Mouse (Mus musculus) fibroblast of lung, adult 2 months (primary cell): ENCODE measurements around the gene Arhgef18.

Experiments
- DNase-seq: peaks from one replicate; pipeline ENCODE4 v3.0.0-alpha.2; 2011; ENCODE audit warnings: low read depth

The Arhgef18 gene

GRCm38 (mm10) chr8:3395246-3395645, 2.4 kb downstream of the Arhgef18 start:
- no peak for DNase-seq

DNA sequence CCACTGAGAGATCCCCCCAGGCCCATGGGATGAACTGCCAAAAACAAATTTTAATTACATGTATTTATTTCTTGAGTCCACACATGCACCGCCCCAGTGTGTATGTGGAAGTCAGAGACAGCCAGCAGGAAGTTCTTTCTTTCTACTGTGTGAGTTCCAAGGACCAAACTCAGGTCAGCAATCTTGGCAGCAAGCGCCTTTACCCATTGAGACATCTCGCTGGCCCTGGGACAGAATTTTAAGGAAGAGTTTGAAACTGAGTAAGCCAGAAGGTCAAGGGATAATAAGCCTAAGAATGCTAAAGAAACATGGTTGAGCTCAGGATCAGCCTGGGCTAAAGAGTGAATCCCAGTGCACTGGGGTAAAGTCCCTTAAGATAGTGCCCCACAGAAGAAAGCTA, 4.8 kb downstream of the Arhgef18 start:
- DNase-seq = no peak

GRCm38 (mm10) chr8:3400509-3400908, 7.7 kb downstream of the Arhgef18 start:
- no peak for DNase-seq

- no peak for DNase-seq
Measured at GRCm38 (mm10) chr8:3407417-3407816, 14.6 kb downstream of the Arhgef18 start.

GRCm38 (mm10) chr8:3411085-3411484, 18.3 kb downstream of the Arhgef18 start:
- no peak for DNase-seq

DNA sequence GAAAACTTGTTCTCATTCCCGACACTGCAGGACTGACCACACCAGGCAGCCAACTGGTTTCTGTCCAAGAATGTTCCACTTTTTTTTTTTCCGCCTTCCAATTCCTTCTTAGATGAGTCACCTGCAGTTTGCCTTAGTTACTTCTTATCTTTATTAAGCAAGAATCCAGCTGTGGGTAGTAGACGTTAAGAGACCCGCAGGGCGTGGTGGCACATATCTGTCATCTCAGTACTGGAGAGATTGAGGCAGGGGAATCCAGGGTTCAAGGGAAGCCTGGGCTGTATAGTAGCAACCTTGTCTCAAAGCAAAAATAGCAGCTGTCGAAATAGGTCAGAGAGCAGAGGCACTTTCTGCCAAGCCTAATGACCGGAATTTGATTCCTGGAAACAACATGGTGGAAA, 19.1 kb downstream of the Arhgef18 start:
- DNase-seq = peak; percentile 87

DNA sequence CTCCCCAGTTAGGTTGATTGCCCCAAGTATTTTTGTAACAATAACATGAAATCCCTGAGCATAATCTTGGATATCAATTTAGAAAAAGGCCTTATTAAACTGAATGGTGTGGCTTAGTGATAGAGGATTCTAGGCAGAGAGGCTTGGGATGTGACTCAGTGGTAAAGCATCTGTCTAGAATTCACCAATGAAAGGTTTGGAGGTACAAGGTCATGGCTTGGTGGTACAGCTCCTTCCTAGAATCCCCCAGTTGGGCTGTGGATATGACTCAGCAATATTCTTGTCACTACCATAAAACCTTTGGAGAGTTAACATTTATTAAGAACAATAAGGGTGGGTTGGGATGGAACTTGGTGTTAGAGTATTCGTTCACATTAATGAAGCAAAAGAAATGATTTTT, 20.0 kb downstream of the Arhgef18 start:
- no peak for DNase-seq

GRCm38 (mm10) chr8:3414639-3415190, 21.9 kb downstream of the Arhgef18 start:
- DNase-seq = no peak

DNA sequence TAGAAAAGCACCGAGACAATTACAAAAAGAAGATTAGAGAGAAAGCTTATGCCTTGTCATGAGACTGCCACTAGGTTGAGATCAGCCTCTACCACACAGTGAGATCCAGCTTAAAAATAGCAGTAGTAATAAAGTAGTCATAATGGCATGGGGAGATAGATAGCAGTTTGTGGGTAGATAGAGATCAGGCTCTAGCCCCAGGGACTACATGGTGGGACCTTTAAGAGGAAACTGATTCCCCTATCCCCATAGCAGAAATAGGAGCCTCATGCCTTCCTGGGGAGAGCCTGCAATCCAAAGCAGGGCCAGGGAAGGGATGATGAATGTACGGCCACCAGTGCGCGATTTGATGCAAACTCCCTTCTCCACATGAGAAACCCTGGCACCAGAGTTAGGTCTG, 22.5 kb downstream of the Arhgef18 start:
- no peak for DNase-seq

- no peak for DNase-seq
Measured at GRCm38 (mm10) chr8:3415661-3416060, 22.9 kb downstream of the Arhgef18 start.

- no peak for DNase-seq
Measured at GRCm38 (mm10) chr8:3416846-3417245, 24.0 kb downstream of the Arhgef18 start.

DNA sequence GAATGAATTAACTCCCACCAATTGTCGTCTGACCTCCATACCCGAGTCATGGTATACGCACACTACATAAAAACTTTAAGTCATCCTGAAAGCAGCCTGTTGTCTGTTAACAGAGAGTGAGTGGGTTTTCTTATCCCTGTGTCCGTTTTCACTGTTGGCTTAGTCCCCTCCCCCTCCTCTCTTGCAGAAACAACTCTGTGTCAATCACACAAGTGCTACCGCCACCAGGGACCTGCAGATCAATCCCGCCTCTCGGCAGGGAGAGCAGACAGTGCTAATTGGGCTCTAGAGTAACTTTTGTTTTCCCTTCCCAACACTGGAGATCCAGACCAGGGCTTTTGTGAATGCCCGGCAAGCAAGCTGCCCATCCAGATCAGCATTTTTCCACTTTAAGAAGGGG, 24.6 kb downstream of the Arhgef18 start:
- no peak for DNase-seq

DNA sequence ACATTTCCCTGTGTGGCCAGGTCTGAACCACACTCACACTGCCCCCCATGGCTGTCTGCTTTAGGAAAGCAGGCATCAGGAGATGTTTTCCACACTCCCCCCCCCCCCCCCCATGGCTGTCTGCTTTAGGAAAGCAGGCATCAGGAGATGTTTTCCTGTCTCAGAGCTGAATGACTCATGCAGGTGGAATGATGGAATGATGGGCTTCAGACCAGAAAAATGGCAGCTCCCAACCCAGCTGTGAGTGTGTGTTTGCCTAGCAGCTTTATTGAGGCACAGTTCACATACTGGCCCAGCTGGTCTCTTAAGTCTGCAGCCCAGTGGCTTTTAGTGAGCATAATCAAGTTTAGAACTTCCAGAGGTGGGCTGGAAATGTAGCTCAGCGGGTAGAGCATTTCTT, 25.3 kb downstream of the Arhgef18 start:
- DNase-seq = peak; percentile 90

DNA sequence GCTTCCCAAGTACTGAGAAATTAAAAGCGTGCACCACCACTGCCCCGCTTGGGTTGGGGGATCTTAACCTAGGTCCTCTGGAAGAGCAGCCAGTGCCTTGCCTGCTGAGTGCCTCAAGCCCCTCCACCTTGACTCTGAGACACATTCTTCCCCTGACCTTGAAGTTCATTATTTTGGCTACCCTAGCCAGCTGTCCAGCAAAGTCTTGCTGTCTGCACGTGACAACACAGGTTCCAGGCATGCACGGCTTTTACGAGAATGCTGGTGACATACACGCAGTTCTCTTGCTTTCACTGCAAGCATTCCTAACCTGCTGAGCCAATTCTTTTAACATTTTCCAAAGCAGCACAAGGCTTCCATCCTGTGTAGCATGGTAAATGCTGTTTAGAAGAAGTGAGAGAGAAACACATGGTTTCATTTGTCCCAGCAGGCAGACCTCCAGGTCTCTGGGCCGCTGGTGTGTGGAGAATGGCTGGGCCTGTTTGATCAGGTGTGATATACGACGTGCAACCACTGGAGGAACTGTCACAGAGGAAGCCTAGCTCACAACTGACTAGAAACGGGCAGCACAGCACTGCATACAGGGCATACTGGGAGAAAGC, 27.4 kb downstream of the Arhgef18 start:
- DNase-seq = no peak

DNA sequence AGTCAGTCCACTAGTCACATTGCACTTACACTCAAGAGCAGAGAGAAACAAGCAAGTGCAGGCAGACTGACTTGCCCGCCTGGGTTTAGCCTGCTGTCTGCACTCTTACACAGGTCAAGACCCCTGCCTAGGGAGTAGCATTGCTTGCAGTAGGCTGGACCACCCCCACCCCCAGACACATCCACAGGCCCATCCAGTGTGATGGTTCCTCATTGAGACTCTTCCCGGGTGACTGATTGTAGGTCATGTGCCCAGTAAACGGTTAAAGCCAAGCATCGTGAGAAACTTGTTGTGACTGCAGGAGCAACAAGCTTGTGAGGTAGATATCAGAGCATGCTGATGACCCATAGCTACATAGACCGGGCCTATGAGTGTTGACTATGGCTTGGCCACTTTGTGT, 28.7 kb downstream of the Arhgef18 start:
- no peak for DNase-seq

- no peak for DNase-seq
Measured at GRCm38 (mm10) chr8:3425217-3425616, 32.4 kb downstream of the Arhgef18 start.

GRCm38 (mm10) chr8:3426211-3426610, 33.4 kb downstream of the Arhgef18 start:
- no peak for DNase-seq

DNA sequence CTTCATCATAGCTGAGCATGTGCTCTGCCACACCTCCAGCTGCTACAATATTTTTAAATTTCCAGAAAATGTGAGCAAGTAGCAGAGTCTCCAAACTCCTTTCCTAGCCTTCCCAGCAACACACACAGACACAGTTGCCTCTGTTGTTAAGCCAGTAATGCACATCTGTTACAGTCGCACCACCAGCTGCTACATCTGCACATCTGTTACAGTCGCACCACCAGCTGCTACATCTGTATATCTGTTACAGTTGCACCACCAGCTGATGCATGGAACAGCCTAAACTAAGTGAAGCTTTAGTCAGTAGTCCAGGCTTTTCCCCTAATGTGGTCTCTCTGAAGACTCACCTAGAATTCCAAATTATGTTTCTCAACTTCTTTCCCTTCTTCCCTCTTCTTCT, 35.6 kb downstream of the Arhgef18 start:
- no peak for DNase-seq

GRCm38 (mm10) chr8:3429966-3430365, 37.2 kb downstream of the Arhgef18 start:
- DNase-seq = no peak

GRCm38 (mm10) chr8:3431113-3431512, 38.3 kb downstream of the Arhgef18 start:
- DNase-seq = no peak

GRCm38 (mm10) chr8:3436492-3436891, 43.7 kb downstream of the Arhgef18 start:
- no peak for DNase-seq

DNA sequence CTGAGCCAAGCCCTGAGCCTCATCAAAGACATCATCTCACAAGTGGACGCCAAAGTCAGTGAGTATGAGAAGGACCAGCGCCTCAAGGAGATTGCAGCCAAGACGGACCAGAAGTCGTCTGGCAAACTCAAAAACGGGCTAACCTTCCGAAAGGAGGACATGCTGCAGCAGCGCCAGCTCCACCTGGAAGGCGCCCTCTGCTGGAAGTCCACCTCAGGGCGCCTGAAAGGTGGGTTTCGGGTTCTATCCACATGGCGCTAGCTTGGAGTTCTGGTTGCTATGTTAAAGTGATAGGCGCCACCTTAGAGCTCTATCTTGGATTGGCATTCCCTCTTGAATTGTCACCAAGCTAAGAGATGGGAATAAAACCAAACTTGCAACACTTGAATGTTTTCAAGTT, 46.7 kb downstream of the Arhgef18 start:
- DNase-seq = no peak

GRCm38 (mm10) chr8:3449226-3449625, 56.4 kb downstream of the Arhgef18 start:
- DNase-seq = no peak

GRCm38 (mm10) chr8:3450670-3451069, 57.9 kb downstream of the Arhgef18 start:
- DNase-seq = no peak
